Mouse (Mus musculus): ENCODE measurements around the gene Chst3.

DNA sequence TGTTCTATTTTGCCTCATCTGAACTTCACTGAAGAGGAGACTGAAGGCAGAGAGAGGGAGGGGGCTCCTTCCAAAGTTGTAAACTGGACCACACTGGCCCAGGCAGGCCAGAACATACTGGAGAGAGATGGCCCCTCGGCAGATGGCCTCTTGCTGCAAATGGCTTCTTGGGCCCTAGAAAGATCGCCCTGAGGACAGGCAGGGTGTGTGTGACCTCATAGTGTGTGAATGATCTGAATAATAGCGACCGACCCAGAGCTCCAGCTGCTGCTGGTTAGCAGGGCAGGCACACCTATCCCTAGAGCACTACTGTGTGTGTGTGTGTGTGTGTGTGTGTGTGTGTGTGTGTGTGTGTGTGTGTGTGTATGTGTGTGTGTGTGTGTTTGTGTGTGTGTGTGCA lies 33.1 kb upstream of the Chst3 start:
- TF ChIP-seq CTCF (IDR thresholded peaks at IDR 0.05; ENCODE audit: low read depth), result no peak
- TF ChIP-seq EP300 (IDR thresholded peaks at IDR 0.05; ENCODE audit: low read depth), result no peak
